Mouse (Mus musculus): ENCODE results near the gene Lrrc23.

- TF ChIP-seq POLR2A (IDR thresholded peaks at IDR 0.05; ENCODE audit: borderline replicate concordance, extremely low read depth, insufficient read depth, insufficient read length, poor library complexity, severe bottlenecking) (no peak), CTCF (IDR thresholded peaks at IDR 0.05; ENCODE audit: borderline replicate concordance, extremely low read depth, insufficient read depth, insufficient read length) (no peak)
Measured at GRCm38 (mm10) chr6:124732476-124733370, 46.8 kb downstream of the Lrrc23 start.

Data from brain, embryonic 14.5 days (tissue).